Mouse (Mus musculus) heart, postnatal 0 days (tissue): ENCODE measurements around the gene Drc3.

ENCODE experiments used
- CTCF ChIP-seq: IDR thresholded peaks from 2 replicates; pipeline ENCODE4 v1.5.1; 2016; ENCODE audit warnings: antibody characterized with exemption, control low read depth, low read depth
- EP300 ChIP-seq: IDR thresholded peaks from 2 replicates; pipeline ENCODE4 v1.6.1; 2016; ENCODE audit warnings: antibody characterized with exemption, low read depth

GRCm38 (mm10) chr11:60357116-60357515, 4.0 kb downstream of the Drc3 start:
- TF ChIP-seq CTCF (no peak), EP300 (no peak)
